Mouse (Mus musculus) embryonic facial prominence, embryonic 15.5 days (tissue): Measurements from ENCODE around the gene Capns2. TPM values are rescaled to one million over a fixed set of nuclear protein-coding genes. Genes with fewer than 3 reads are reported as not detected.
A peak's percentile ranks its signal among the peaks of the same experiment; 100 is the strongest.

ENCODE experiments used
- ATAC-seq: fragments of 200-750 bp; cut with Nextera tagmentation; 2 replicates; pipeline ENCODE4 v1.8.0; 2017; ENCODE audit warnings: low read depth, moderate TSS enrichment; ENCODE audit not compliant: insufficient number of reproducible peaks, low FRiP score, low TSS enrichment
- H3K27ac ChIP-seq: fragments of 300-500 bp; sonication (generic); replicated peaks from 2 replicates; pipeline ENCODE4 v1.5.1; 2015; ENCODE audit warnings: mild to moderate bottlenecking, inconsistent platforms
- H3K27me3 ChIP-seq: fragments of 300-500 bp; sonication (generic); 2 replicates; pipeline ENCODE4 v1.6.1; 2015; ENCODE audit warnings: inconsistent platforms
- H3K36me3 ChIP-seq: fragments of 300-500 bp; sonication (generic); 2 replicates; pipeline ENCODE4 v1.6.1; 2015; ENCODE audit warnings: mild to moderate bottlenecking, inconsistent platforms
- H3K4me1 ChIP-seq: fragments of 300-500 bp; sonication (generic); 2 replicates; pipeline ENCODE4 v1.6.1; 2015; ENCODE audit warnings: inconsistent platforms
- H3K4me2 ChIP-seq: fragments of 300-500 bp; sonication (generic); replicated peaks from 2 replicates; pipeline ENCODE4 v1.6.1; 2015; ENCODE audit warnings: mild to moderate bottlenecking, inconsistent platforms
- H3K4me3 ChIP-seq: fragments of 300-500 bp; sonication (generic); replicated peaks from 2 replicates; pipeline ENCODE4 v1.5.1; 2015; ENCODE audit warnings: mild to moderate bottlenecking, inconsistent platforms
- H3K9ac ChIP-seq: fragments of 300-500 bp; sonication (generic); 2 replicates; pipeline ENCODE4 v1.6.1; 2015; ENCODE audit warnings: inconsistent platforms
- H3K9me3 ChIP-seq: fragments of 300-500 bp; sonication (generic); replicated peaks from 2 replicates; pipeline ENCODE4 v1.6.1; 2016; ENCODE audit warnings: inconsistent platforms
- WGBS: fragments of 180-500 bp; shearing (Covaris S2); methylation state at CpG from one replicate; pipeline ENCODE4 v1.1.7; 2015; 5-methylcytosine and 5-hydroxymethylcytosine counted together
- microRNA-seq: library from miRNA; unstranded; fragments of <30 nt; microRNA quantifications from one replicate; pipeline ENCODE4, GENCODE M21; 2016; ENCODE audit warnings: borderline number of aligned reads
- polyA plus RNA-seq: library from polyadenylated mRNA; unstranded; fragments of >200 nt; fragmentation: Nextera tagmentation; extraction: Ambion mirVana; gene quantifications from 2 replicates; pipeline ENCODE4 v1.2.1, GENCODE M21; 2015

Gene Capns2
- polyA plus RNA-seq, 1 experiment from 2014 or later, result 65.7 TPM

- H3K4me2 ChIP-seq, result no peak overlapping the region
- peaks cover 13% of the 10 kb centered on the region for H3K4me1 ChIP-seq
- WGBS, result 81% methylated on average over 2 of the region's 2 CpGs
- H3K36me3 ChIP-seq, result no peaks in the 10 kb centered on the region
- ATAC-seq, result no peak
- no peaks in the 10 kb centered on the region for H3K27me3 ChIP-seq
- no peaks in the 10 kb centered on the region for H3K9me3 ChIP-seq
- H3K27ac ChIP-seq, result no peak overlapping the region
- no peak overlapping the region for H3K4me3 ChIP-seq
- H3K9ac ChIP-seq, result no peak overlapping the region
Measured at GRCm38 (mm10) chr8:92908448-92908847, 7.2 kb downstream of the Capns2 start.

DNA sequence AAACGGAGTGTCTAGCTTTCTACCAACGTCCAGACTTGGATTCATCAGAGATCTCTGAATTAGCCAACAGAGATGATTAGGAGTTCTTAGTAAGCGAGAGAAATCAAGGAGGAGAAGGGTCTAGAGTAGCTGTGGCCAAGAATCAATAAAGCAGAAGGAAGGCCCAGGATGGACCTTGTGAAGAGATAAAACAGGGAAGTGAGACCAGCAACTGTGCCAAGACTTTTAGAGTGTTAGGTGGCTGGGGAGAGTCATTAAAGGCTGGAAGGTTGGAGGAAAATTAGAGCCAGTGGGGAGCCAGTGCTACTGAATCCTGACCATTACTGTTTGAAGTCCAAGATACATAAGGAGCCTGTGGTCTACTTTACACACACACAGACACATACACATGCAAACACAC lies 10.3 kb downstream of the Capns2 start:
- H3K9me3 ChIP-seq, result no peaks in the 10 kb centered on the region
- peaks cover 11% of the 10 kb centered on the region for H3K4me1 ChIP-seq
- no peak overlapping the region for H3K27ac ChIP-seq
- no peak overlapping the region for H3K4me2 ChIP-seq
- no peak for ATAC-seq
- H3K4me3 ChIP-seq, result no peak overlapping the region
- no peaks in the 10 kb centered on the region for H3K27me3 ChIP-seq
- WGBS, result 85% methylated on average over 3 of the region's 3 CpGs
- no peak overlapping the region for H3K9ac ChIP-seq
- H3K36me3 ChIP-seq, result 0 out of 2 replicates have a peak, but pooled peaks cover 3% of the 10 kb centered on the region

GRCm38 (mm10) chr8:92913396-92913795 lies 12.2 kb downstream of the Capns2 start:
- H3K4me3 ChIP-seq, result no peak overlapping the region
- 0 out of 2 replicates have a peak, but pooled peaks cover 3% of the 10 kb centered on the region for H3K36me3 ChIP-seq
- H3K27me3 ChIP-seq, result no peaks in the 10 kb centered on the region
- no peak overlapping the region for H3K9ac ChIP-seq
- H3K4me2 ChIP-seq, result no peak overlapping the region
- peak overlapping the region; percentile 60 for H3K27ac ChIP-seq
- 29% methylated on average over 7 of the region's 7 CpGs for WGBS
- no peaks in the 10 kb centered on the region for H3K9me3 ChIP-seq
- peaks cover 11% of the 10 kb centered on the region for H3K4me1 ChIP-seq
- ATAC-seq, result no peak; the same call in 1 of the 2 replicates

GRCm38 (mm10) chr8:92916082-92916481 lies 14.9 kb downstream of the Capns2 start:
- H3K9me3 ChIP-seq, result no peaks in the 10 kb centered on the region
- H3K4me3 ChIP-seq, result no peak overlapping the region
- H3K4me2 ChIP-seq, result no peak overlapping the region
- no peaks in the 10 kb centered on the region for H3K27me3 ChIP-seq
- no peak overlapping the region for H3K9ac ChIP-seq
- H3K4me1 ChIP-seq, result peaks cover 11% of the 10 kb centered on the region
- no peak overlapping the region for H3K27ac ChIP-seq
- no peak for ATAC-seq
- 85% methylated on average over 3 of the region's 3 CpGs for WGBS
- 0 out of 2 replicates have a peak, but pooled peaks cover 3% of the 10 kb centered on the region for H3K36me3 ChIP-seq

- no peaks in the 10 kb centered on the region for H3K36me3 ChIP-seq
- no peak overlapping the region for H3K27ac ChIP-seq
- 0 out of 2 replicates have a peak, but pooled peaks cover 8% of the 10 kb centered on the region for H3K4me1 ChIP-seq
- no peak overlapping the region for H3K4me3 ChIP-seq
- H3K9ac ChIP-seq, result no peak overlapping the region
- 83% methylated on average over 3 of the region's 3 CpGs for WGBS
- no peaks in the 10 kb centered on the region for H3K27me3 ChIP-seq
- H3K4me2 ChIP-seq, result no peak overlapping the region
- H3K9me3 ChIP-seq, result no peaks in the 10 kb centered on the region
- no peak for ATAC-seq
Measured at GRCm38 (mm10) chr8:92921768-92922167, 20.6 kb downstream of the Capns2 start.

GRCm38 (mm10) chr8:92928986-92929385 lies 27.8 kb downstream of the Capns2 start:
- no peak overlapping the region for H3K9ac ChIP-seq
- ATAC-seq, result no peak
- 61% methylated on average over 4 of the region's 4 CpGs for WGBS

DNA sequence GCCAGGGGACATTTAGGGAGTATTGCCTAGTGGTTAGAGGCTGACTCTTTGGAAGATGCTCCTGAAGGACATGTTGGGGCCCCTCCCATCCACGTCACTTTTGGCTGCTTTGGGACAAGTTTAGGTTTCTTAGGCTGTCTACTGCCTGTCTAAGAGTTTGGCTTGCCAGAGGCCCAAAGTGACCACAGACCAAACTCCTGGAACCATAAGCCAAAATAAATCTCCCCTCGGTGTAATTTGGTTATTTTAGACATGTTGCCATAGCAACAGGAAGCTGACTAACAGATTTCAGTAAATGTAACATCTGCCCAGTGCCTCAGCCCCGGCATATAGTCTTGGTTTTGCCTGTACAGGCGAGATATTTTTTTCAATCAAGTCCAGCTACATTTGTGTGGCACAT lies 36.8 kb downstream of the Capns2 start:
- H3K9ac ChIP-seq, result no peak overlapping the region
- no peaks in the 10 kb centered on the region for H3K27me3 ChIP-seq
- no peak overlapping the region for H3K4me3 ChIP-seq
- H3K4me2 ChIP-seq, result no peak overlapping the region
- no peak overlapping the region for H3K27ac ChIP-seq
- ATAC-seq, result no peak
- H3K4me1 ChIP-seq, result no peaks in the 10 kb centered on the region
- 68% methylated on average over 4 of the region's 4 CpGs for WGBS
- H3K36me3 ChIP-seq, result no peaks in the 10 kb centered on the region
- no peaks in the 10 kb centered on the region for H3K9me3 ChIP-seq

More at GRCm38 (mm10) chr8:92928986-92929385, 27.8 kb downstream of the Capns2 start:
- no peaks in the 10 kb centered on the region for H3K4me1 ChIP-seq
- no peak overlapping the region for H3K4me2 ChIP-seq
- H3K36me3 ChIP-seq, result no peaks in the 10 kb centered on the region
- H3K4me3 ChIP-seq, result no peak overlapping the region
- H3K9me3 ChIP-seq, result no peaks in the 10 kb centered on the region
- H3K27me3 ChIP-seq, result no peaks in the 10 kb centered on the region
- no peak overlapping the region for H3K27ac ChIP-seq

DNA sequence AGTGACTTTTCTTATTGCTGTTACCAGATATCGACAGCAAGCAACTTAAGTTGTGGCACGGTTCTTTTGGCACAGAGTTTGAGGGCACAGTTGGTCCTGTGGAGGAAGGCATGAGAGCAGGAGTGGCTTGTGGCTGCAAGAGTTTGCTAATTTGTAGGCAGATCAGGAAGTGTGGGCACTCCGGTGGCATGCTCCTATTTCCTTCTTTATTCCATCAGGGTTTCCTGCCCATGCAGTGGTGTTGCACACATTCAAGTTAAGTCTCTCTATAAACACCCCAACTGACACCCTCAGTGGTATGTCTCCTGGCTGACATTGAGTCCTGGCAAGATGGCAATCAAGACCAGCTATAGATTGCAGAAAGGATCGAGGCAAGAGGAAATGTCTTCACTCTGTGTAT lies 47.9 kb downstream of the Capns2 start:
- H3K27me3 ChIP-seq, result no peaks in the 10 kb centered on the region
- H3K4me1 ChIP-seq, result no peaks in the 10 kb centered on the region
- no peak overlapping the region for H3K4me2 ChIP-seq
- H3K4me3 ChIP-seq, result no peak overlapping the region
- H3K9me3 ChIP-seq, result no peaks in the 10 kb centered on the region
- H3K36me3 ChIP-seq, result no peaks in the 10 kb centered on the region
- ATAC-seq, result no peak
- no peak overlapping the region for H3K27ac ChIP-seq
- WGBS, result 77% methylated on average over 4 of the region's 4 CpGs
- no peak overlapping the region for H3K9ac ChIP-seq

DNA sequence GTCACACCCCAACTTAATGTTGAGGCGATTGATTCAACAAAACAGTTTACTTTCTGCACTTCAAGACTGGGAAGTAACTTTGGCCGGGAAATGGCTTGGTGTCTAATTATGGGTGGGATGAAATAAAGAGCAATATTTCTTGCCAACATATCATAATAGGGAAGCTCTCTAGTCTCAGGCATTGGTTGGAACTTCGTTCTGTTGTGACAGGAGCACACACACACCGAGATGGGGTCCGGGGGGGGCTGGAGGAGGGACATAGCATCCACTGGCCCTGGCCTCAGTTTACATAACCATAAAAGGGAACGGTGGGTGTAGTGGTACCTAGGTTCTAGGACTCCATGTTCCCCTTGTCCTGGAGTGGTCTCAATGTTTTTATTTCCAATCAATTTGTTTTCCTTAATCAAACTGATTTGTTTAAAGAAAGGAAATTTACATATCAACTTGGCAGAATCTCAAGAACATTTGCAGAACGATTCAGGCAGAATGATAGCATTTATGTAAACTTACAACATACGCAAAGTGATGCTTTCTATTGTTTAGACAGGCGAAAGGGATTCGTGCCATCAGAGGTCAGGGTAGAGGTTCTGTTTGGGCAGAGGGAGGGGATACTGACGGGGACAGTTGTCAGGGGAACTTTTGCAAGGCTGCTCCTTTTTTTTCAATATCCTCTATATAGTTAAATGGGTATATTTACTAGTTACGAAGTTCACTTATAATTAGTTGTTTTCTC lies 49.6 kb downstream of the Capns2 start:
- no peak overlapping the region for H3K9ac ChIP-seq
- H3K4me2 ChIP-seq, result no peak overlapping the region
- H3K36me3 ChIP-seq, result no peaks in the 10 kb centered on the region
- no peak for ATAC-seq
- WGBS, result 77% methylated on average over 12 of the region's 12 CpGs
- H3K9me3 ChIP-seq, result no peaks in the 10 kb centered on the region
- no peaks in the 10 kb centered on the region for H3K27me3 ChIP-seq
- H3K4me1 ChIP-seq, result no peaks in the 10 kb centered on the region
- H3K27ac ChIP-seq, result no peak overlapping the region
- no peak overlapping the region for H3K4me3 ChIP-seq

Small RNA genes lying within 50 kb of the gene (microRNA-seq; reads per million reads assigned to microRNA genes)
- gene Gm22151, result not detected

Other genes with a start within 250 kb of the Capns2 start
- gene Irx6, start 227.1 kb upstream of the Capns2 start, polyA plus RNA-seq, result 0.48 and 0.56 TPM in 2 replicates
- 350 and 362 TPM in 2 replicates for gene Mmp2, start 74.1 kb upstream of the Capns2 start, polyA plus RNA-seq
- gene Lpcat2, start 46.1 kb upstream of the Capns2 start, polyA plus RNA-seq, result 17.8 and 19.5 TPM in 2 replicates
- gene Slc6a2, start 58.7 kb downstream of the Capns2 start, polyA plus RNA-seq, result 1.4 and 1.7 TPM in 2 replicates
- 0.16 and 0.39 TPM in 2 replicates for gene Ces1a, start 146.8 kb downstream of the Capns2 start, polyA plus RNA-seq
- 0.16 and 0.29 TPM in 2 replicates for gene Ces1b, start 178.6 kb downstream of the Capns2 start, polyA plus RNA-seq
- not detected in 2 replicates for gene Ces1c, start 229.9 kb downstream of the Capns2 start, polyA plus RNA-seq